Mouse (Mus musculus) heart, embryonic 15.5 days (tissue): ENCODE measurements at regions not wholly inside any gene's neighbourhood (a gene's known extent, or its start where the extent isn't known, plus 50 kb on each side); places are given as distances from the start of the nearest gene placed in this dataset.
A peak's percentile ranks its signal among the peaks of the same experiment; 100 is the strongest.

ENCODE experiments used
- ATAC-seq: fragments of 200-750 bp; cut with Nextera tagmentation; replicated peaks from 2 replicates; pipeline ENCODE4 v1.8.0; 2017; ENCODE audit warnings: low read depth, moderate TSS enrichment; ENCODE audit not compliant: insufficient number of reproducible peaks, insufficient read depth, low FRiP score
- H3K27ac ChIP-seq: fragments of 300-500 bp; sonication (generic); 2 replicates; pipeline ENCODE4 v1.5.1; 2015; ENCODE audit warnings: mild to moderate bottlenecking, inconsistent platforms
- H3K27me3 ChIP-seq: fragments of 300-500 bp; sonication (generic); 2 replicates; pipeline ENCODE4 v1.6.1; 2015; ENCODE audit warnings: inconsistent platforms
- H3K36me3 ChIP-seq: fragments of 300-500 bp; sonication (generic); 2 replicates; pipeline ENCODE4 v1.6.1; 2015; ENCODE audit warnings: mild to moderate bottlenecking, inconsistent platforms
- H3K4me1 ChIP-seq: fragments of 300-500 bp; sonication (generic); replicated peaks from 2 replicates; pipeline ENCODE4 v1.6.1; 2015; ENCODE audit warnings: inconsistent platforms
- H3K4me2 ChIP-seq: fragments of 300-500 bp; sonication (generic); 2 replicates; pipeline ENCODE4 v1.6.1; 2015; ENCODE audit warnings: inconsistent platforms, mild to moderate bottlenecking, moderate library complexity
- H3K4me3 ChIP-seq: fragments of 300-500 bp; sonication (generic); 2 replicates; pipeline ENCODE4 v1.5.1; 2015; ENCODE audit warnings: mild to moderate bottlenecking, inconsistent platforms
- H3K9ac ChIP-seq: fragments of 300-500 bp; sonication (generic); 2 replicates; pipeline ENCODE4 v1.6.1; 2015; ENCODE audit warnings: mild to moderate bottlenecking, inconsistent platforms
- H3K9me3 ChIP-seq: fragments of 300-500 bp; sonication (generic); replicated peaks from 2 replicates; pipeline ENCODE4 v1.6.1; 2016; ENCODE audit warnings: inconsistent platforms
- WGBS: fragments of 180-500 bp; shearing (Covaris S2); methylation state at CpG from one replicate; pipeline ENCODE4 v1.1.7; 2015; ENCODE audit warnings: mixed read lengths; 5-methylcytosine and 5-hydroxymethylcytosine counted together

GRCm38 (mm10) chr4:98236006-98236783, 146.9 kb downstream of the Tm2d1 start:
- no peaks in the 10 kb centered on the region for H3K27me3 ChIP-seq
- no peak overlapping the region for H3K27ac ChIP-seq
- H3K4me1 ChIP-seq: no peaks in the 10 kb centered on the region
- no peak for ATAC-seq
- no peaks in the 10 kb centered on the region for H3K36me3 ChIP-seq
- no peak overlapping the region for H3K9ac ChIP-seq
- no peak overlapping the region for H3K4me3 ChIP-seq
- H3K9me3 ChIP-seq: no peaks in the 10 kb centered on the region
- H3K4me2 ChIP-seq: no peak overlapping the region
- 61% methylated on average over 12 of the region's 12 CpGs for WGBS

- Histone ChIP-seq H3K9me3 (no peaks in the 10 kb centered on the region), H3K27me3 (no peaks in the 10 kb centered on the region), H3K36me3 (no peaks in the 10 kb centered on the region), H3K4me3 (no peak overlapping the region), H3K4me1 (no peaks in the 10 kb centered on the region), H3K9ac (no peak overlapping the region), H3K4me2 (no peak overlapping the region), H3K27ac (no peak overlapping the region)
- 79% methylated on average over 4 of the region's 4 CpGs for WGBS
- no peak for ATAC-seq
These were observed 154.9 kb downstream of the Tm2d1 start for GRCm38 (mm10) chr4:98228193-98228592.

- H3K4me1 ChIP-seq: no peaks in the 10 kb centered on the region
- H3K9ac ChIP-seq: no peak overlapping the region
- H3K4me3 ChIP-seq: no peak overlapping the region
- no peaks in the 10 kb centered on the region for H3K27me3 ChIP-seq
- WGBS: 81% methylated on average over 7 of the region's 7 CpGs
- no peaks in the 10 kb centered on the region for H3K9me3 ChIP-seq
- ATAC-seq: no peak
- no peaks in the 10 kb centered on the region for H3K36me3 ChIP-seq
- H3K4me2 ChIP-seq: no peak overlapping the region
- H3K27ac ChIP-seq: no peak overlapping the region
These were observed 158.7 kb downstream of the Tm2d1 start for GRCm38 (mm10) chr4:98224366-98224765.

- H3K9ac ChIP-seq: no peak overlapping the region
- no peaks in the 10 kb centered on the region for H3K9me3 ChIP-seq
- H3K27me3 ChIP-seq: no peaks in the 10 kb centered on the region
- H3K4me3 ChIP-seq: no peak overlapping the region
- H3K36me3 ChIP-seq: no peaks in the 10 kb centered on the region
- no peak overlapping the region for H3K27ac ChIP-seq
- ATAC-seq: no peak
- no peak overlapping the region for H3K4me2 ChIP-seq
- H3K4me1 ChIP-seq: no peaks in the 10 kb centered on the region
- WGBS: 72% methylated on average over 8 of the region's 8 CpGs
These were observed 159.7 kb downstream of the Tm2d1 start for GRCm38 (mm10) chr4:98223429-98223828.

GRCm38 (mm10) chr4:98221566-98221965, 161.5 kb downstream of the Tm2d1 start:
- Histone ChIP-seq H3K36me3 (no peaks in the 10 kb centered on the region), H3K9me3 (no peaks in the 10 kb centered on the region), H3K4me3 (no peak overlapping the region), H3K4me1 (no peaks in the 10 kb centered on the region), H3K27ac (0 out of 2 replicates have a peak overlapping the region, but pooled peaks have one; percentile 11), H3K4me2 (no peak overlapping the region), H3K9ac (no peak overlapping the region), H3K27me3 (no peaks in the 10 kb centered on the region)
- ATAC-seq: peak; percentile 50; the same call in 1 of the 2 replicates
- WGBS: 45% methylated on average over 4 of the region's 4 CpGs

- no peak overlapping the region for H3K4me2 ChIP-seq
- no peaks in the 10 kb centered on the region for H3K36me3 ChIP-seq
- no peaks in the 10 kb centered on the region for H3K27me3 ChIP-seq
- 78% methylated on average over 5 of the region's 5 CpGs for WGBS
- no peaks in the 10 kb centered on the region for H3K4me1 ChIP-seq
- H3K9me3 ChIP-seq: no peaks in the 10 kb centered on the region
- H3K4me3 ChIP-seq: no peak overlapping the region
- no peak overlapping the region for H3K9ac ChIP-seq
- no peak overlapping the region for H3K27ac ChIP-seq
- ATAC-seq: no peak
These were observed 167.9 kb downstream of the Tm2d1 start for GRCm38 (mm10) chr4:98215218-98215617.

- Histone ChIP-seq H3K4me1 (peaks cover 13% of the 10 kb centered on the region), H3K27me3 (no peaks in the 10 kb centered on the region), H3K36me3 (no peaks in the 10 kb centered on the region), H3K4me3 (no peak overlapping the region), H3K9ac (no peak overlapping the region), H3K27ac (no peak overlapping the region), H3K4me2 (no peak overlapping the region), H3K9me3 (no peaks in the 10 kb centered on the region)
- ATAC-seq: no peak
- 84% methylated on average over 8 of the region's 8 CpGs for WGBS
These were observed 175.7 kb downstream of the Tm2d1 start for GRCm38 (mm10) chr4:98207446-98207845.

GRCm38 (mm10) chr4:98206245-98206970, 176.7 kb downstream of the Tm2d1 start:
- H3K27me3 ChIP-seq: no peaks in the 10 kb centered on the region
- H3K9ac ChIP-seq: no peak overlapping the region
- H3K36me3 ChIP-seq: no peaks in the 10 kb centered on the region
- H3K4me2 ChIP-seq: no peak overlapping the region
- no peak overlapping the region for H3K4me3 ChIP-seq
- WGBS: 50% methylated on average over 6 of the region's 6 CpGs
- no peaks in the 10 kb centered on the region for H3K9me3 ChIP-seq
- no peak overlapping the region for H3K27ac ChIP-seq
- no peak for ATAC-seq
- H3K4me1 ChIP-seq: peaks cover 22% of the 10 kb centered on the region

GRCm38 (mm10) chr4:98203129-98203528, 180.0 kb downstream of the Tm2d1 start:
- ATAC-seq: peak; percentile 43; the same call in 1 of the 2 replicates
- H3K27me3 ChIP-seq: no peaks in the 10 kb centered on the region
- 34% methylated on average over 3 of the region's 3 CpGs for WGBS
- H3K4me2 ChIP-seq: no peak overlapping the region
- peak overlapping the region; percentile 82 for H3K27ac ChIP-seq
- H3K9me3 ChIP-seq: no peaks in the 10 kb centered on the region
- peaks cover 22% of the 10 kb centered on the region for H3K4me1 ChIP-seq
- no peak overlapping the region for H3K4me3 ChIP-seq
- no peaks in the 10 kb centered on the region for H3K36me3 ChIP-seq
- no peak overlapping the region for H3K9ac ChIP-seq

- Histone ChIP-seq H3K36me3 (no peaks in the 10 kb centered on the region), H3K4me1 (peaks cover 22% of the 10 kb centered on the region), H3K27me3 (no peaks in the 10 kb centered on the region), H3K4me2 (no peak overlapping the region), H3K9me3 (no peaks in the 10 kb centered on the region), H3K9ac (no peak overlapping the region), H3K27ac (peak overlapping the region; percentile 82), H3K4me3 (no peak overlapping the region)
- 65% methylated on average over 2 of the region's 2 CpGs for WGBS
- ATAC-seq: no peak
These were observed 180.9 kb downstream of the Tm2d1 start for GRCm38 (mm10) chr4:98202232-98202631.

GRCm38 (mm10) chr4:98201102-98201501, 182.0 kb downstream of the Tm2d1 start:
- Histone ChIP-seq H3K36me3 (no peaks in the 10 kb centered on the region), H3K4me3 (no peak overlapping the region)
- peak; percentile 90 for ATAC-seq

More at GRCm38 (mm10) chr4:98201102-98201501, 182.0 kb downstream of the Tm2d1 start:
- H3K4me2 ChIP-seq: 0 out of 2 replicates have a peak overlapping the region, but pooled peaks have one; percentile 25
- WGBS: 30% methylated on average over 3 of the region's 3 CpGs
- H3K27me3 ChIP-seq: no peaks in the 10 kb centered on the region
- H3K9ac ChIP-seq: no peak overlapping the region
- peaks cover 22% of the 10 kb centered on the region for H3K4me1 ChIP-seq
- no peaks in the 10 kb centered on the region for H3K9me3 ChIP-seq
- peak overlapping the region; percentile 82 for H3K27ac ChIP-seq
